Mouse (Mus musculus): ENCODE data around the gene Tnpo3. TPM values are rescaled to one million over a fixed set of nuclear protein-coding genes. Genes with fewer than 3 reads are reported as not detected.

The Tnpo3 gene
- polyA plus RNA-seq, 1 experiment from 2014 or later = 28.1 TPM

DNA sequence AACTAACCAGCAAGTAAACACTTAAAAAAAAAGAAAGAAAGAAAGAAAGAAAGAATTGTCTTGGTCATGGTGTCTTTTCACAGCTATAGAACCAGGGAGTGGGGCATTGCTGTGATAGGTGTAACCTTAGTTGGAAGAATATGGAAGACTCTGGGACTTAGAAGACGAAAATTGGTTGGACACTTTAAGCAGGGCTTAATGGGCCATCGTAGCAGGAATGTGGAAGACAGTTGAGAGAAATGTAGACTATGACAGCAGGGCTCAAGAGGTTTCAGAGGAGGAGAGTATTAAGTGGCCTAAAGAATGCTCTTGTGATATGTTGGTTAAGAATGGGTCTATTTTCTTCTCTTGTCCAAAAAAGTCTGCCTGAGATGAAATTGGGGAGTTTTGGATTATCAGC is 64.1 kb downstream of the Tnpo3 start:
- 96% methylated on average over 2 of the region's 2 CpGs for WGBS
- Histone ChIP-seq H3K4me2 (replicated peaks; ENCODE audit: low read depth) (no peak overlapping the region), H3K4me3 (ENCODE audit: low read depth, low read length) (no peak overlapping the region), H3K27ac (ENCODE audit: low read depth, low read length) (no peak overlapping the region), H3K36me3 (ENCODE audit: control insufficient read depth, insufficient read depth) (peaks cover 59% of the 10 kb centered on the region), H3K4me1 (replicated peaks; ENCODE audit: control insufficient read depth, insufficient read depth, low read length) (no peaks in the 10 kb centered on the region), H3K9ac (ENCODE audit: low read depth, low read length) (no peak overlapping the region), H3K9me3 (ENCODE audit: control insufficient read depth) (no peaks in the 10 kb centered on the region), H3K27me3 (replicated peaks; ENCODE audit: control insufficient read depth, insufficient read depth, low read length) (no peaks in the 10 kb centered on the region)
- no peak for ATAC-seq
- no peak for TF ChIP-seq CTCF (IDR thresholded peaks at IDR 0.05; ENCODE audit: low read depth)

DNA sequence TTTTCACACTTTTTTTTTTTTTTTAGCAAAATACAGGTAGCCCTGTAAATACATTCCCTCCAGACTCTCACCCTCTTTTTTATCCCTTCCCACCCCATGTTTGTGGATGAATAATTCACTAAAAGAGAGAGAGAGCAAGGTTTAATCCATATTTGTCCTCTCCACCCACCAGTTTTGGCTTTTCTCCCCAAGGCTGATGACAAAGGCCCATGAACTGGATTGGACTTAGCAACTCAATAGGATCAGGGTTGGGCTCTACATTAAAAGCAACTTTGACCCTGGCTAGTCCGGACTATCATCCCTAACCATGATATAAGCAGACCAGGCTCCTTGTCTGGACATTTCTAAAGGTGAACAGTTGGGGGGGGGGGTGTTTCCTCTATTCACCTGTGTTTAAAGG is 68.7 kb downstream of the Tnpo3 start:
- Histone ChIP-seq H3K27ac (ENCODE audit: low read depth, low read length) (no peak overlapping the region), H3K4me3 (ENCODE audit: low read depth, low read length) (no peak overlapping the region), H3K9me3 (ENCODE audit: control insufficient read depth) (no peaks in the 10 kb centered on the region), H3K4me1 (replicated peaks; ENCODE audit: control insufficient read depth, insufficient read depth, low read length) (no peaks in the 10 kb centered on the region), H3K9ac (ENCODE audit: low read depth, low read length) (no peak overlapping the region), H3K27me3 (replicated peaks; ENCODE audit: control insufficient read depth, insufficient read depth, low read length) (no peaks in the 10 kb centered on the region), H3K36me3 (ENCODE audit: control insufficient read depth, insufficient read depth) (peaks cover 53% of the 10 kb centered on the region), H3K4me2 (replicated peaks; ENCODE audit: low read depth) (no peak overlapping the region)
- 94% methylated on average over 1 of the region's 1 CpGs for WGBS
- ATAC-seq = no peak
- no peak for TF ChIP-seq CTCF (IDR thresholded peaks at IDR 0.05; ENCODE audit: low read depth)

DNA sequence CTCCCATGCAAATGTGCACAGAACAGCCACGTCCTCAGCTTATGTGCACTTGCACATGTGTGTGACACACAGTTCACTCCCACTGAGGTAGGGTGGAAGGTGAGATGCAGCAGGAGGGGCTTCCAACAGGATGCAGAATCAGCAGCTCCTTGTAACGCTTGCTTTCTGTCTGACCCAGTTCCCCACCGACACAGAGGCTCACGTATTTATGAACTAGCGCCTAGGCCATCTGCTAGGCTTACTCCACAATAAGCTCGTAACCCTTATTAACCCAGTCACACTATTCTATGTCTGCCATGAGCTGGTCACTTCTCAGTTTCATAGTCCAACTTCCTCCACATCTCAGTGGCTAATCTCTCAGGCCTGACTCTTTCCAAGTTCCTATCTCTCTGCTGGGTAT is 69.5 kb downstream of the Tnpo3 start:
- TF ChIP-seq CTCF (IDR thresholded peaks at IDR 0.05; ENCODE audit: low read depth) = no peak
- H3K27ac ChIP-seq (ENCODE audit: low read depth, low read length) = no peak overlapping the region
- no peaks in the 10 kb centered on the region for H3K27me3 ChIP-seq (replicated peaks; ENCODE audit: control insufficient read depth, insufficient read depth, low read length)
- WGBS = 84% methylated on average over 6 of the region's 6 CpGs
- H3K4me1 ChIP-seq (replicated peaks; ENCODE audit: control insufficient read depth, insufficient read depth, low read length) = no peaks in the 10 kb centered on the region
- H3K4me3 ChIP-seq (ENCODE audit: low read depth, low read length) = no peak overlapping the region
- peaks cover 45% of the 10 kb centered on the region for H3K36me3 ChIP-seq (ENCODE audit: control insufficient read depth, insufficient read depth)
- no peak overlapping the region for H3K9ac ChIP-seq (ENCODE audit: low read depth, low read length)
- no peak for ATAC-seq
- no peak overlapping the region for H3K4me2 ChIP-seq (replicated peaks; ENCODE audit: low read depth)
- no peaks in the 10 kb centered on the region for H3K9me3 ChIP-seq (ENCODE audit: control insufficient read depth)

DNA sequence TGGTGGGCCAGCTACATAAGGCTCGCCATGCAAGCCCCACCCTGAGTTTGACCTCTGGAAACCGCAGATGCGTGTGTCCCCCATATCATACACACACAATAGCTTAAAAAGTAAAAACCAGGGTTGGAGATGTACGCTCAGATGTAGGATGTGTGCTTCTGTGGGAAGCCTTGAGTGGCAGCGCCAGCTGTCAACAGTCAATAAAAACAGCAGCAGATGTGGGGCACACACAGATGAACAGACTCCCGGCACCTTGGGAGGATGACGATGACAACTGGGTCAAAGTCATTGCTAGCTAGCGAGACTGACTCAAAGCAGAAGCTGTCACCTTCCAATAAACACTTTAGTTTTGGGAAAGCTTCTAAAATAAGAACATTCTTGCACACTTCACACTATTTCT is 70.2 kb downstream of the Tnpo3 start:
- ATAC-seq = no peak
- WGBS = 89% methylated on average over 8 of the region's 8 CpGs

DNA sequence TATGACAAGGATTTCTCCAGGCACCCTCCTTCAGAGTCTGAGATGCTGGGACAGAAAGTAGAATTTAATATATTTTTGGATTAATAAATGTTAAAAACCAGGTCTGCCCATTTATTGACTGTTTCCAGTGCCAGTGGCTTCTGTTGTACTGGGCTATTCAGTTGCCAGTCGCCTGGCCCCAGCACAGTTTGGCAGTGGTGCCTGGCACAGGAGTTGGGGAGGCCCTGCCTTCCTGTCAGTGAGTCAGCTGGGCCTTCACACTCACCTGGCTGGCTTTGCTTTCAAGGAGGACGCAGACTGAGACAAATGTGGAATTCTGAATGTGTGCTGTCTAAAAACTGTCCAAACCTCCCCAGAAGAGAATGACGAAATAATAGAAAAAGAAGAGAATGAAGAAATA is 72.5 kb downstream of the Tnpo3 start:
- 89% methylated on average over 3 of the region's 3 CpGs for WGBS
- Histone ChIP-seq H3K9ac (ENCODE audit: low read depth, low read length) (no peak overlapping the region), H3K27ac (ENCODE audit: low read depth, low read length) (no peak overlapping the region), H3K4me2 (replicated peaks; ENCODE audit: low read depth) (no peak overlapping the region), H3K4me3 (ENCODE audit: low read depth, low read length) (no peak overlapping the region), H3K36me3 (ENCODE audit: control insufficient read depth, insufficient read depth) (peaks cover 21% of the 10 kb centered on the region), H3K4me1 (replicated peaks; ENCODE audit: control insufficient read depth, insufficient read depth, low read length) (no peaks in the 10 kb centered on the region), H3K9me3 (ENCODE audit: control insufficient read depth) (no peaks in the 10 kb centered on the region), H3K27me3 (replicated peaks; ENCODE audit: control insufficient read depth, insufficient read depth, low read length) (no peaks in the 10 kb centered on the region)
- ATAC-seq = no peak
- no peak for TF ChIP-seq CTCF (IDR thresholded peaks at IDR 0.05; ENCODE audit: low read depth)

More for the DNA sequence above, 70.2 kb downstream of the Tnpo3 start:
- peaks cover 40% of the 10 kb centered on the region for H3K36me3 ChIP-seq (ENCODE audit: control insufficient read depth, insufficient read depth)
- no peak overlapping the region for H3K9ac ChIP-seq (ENCODE audit: low read depth, low read length)
- H3K4me2 ChIP-seq (replicated peaks; ENCODE audit: low read depth) = no peak overlapping the region
- H3K4me3 ChIP-seq (ENCODE audit: low read depth, low read length) = no peak overlapping the region
- no peaks in the 10 kb centered on the region for H3K27me3 ChIP-seq (replicated peaks; ENCODE audit: control insufficient read depth, insufficient read depth, low read length)
- no peak for TF ChIP-seq CTCF (IDR thresholded peaks at IDR 0.05; ENCODE audit: low read depth)
- no peaks in the 10 kb centered on the region for H3K9me3 ChIP-seq (ENCODE audit: control insufficient read depth)
- no peaks in the 10 kb centered on the region for H3K4me1 ChIP-seq (replicated peaks; ENCODE audit: control insufficient read depth, insufficient read depth, low read length)
- no peak overlapping the region for H3K27ac ChIP-seq (ENCODE audit: low read depth, low read length)

DNA sequence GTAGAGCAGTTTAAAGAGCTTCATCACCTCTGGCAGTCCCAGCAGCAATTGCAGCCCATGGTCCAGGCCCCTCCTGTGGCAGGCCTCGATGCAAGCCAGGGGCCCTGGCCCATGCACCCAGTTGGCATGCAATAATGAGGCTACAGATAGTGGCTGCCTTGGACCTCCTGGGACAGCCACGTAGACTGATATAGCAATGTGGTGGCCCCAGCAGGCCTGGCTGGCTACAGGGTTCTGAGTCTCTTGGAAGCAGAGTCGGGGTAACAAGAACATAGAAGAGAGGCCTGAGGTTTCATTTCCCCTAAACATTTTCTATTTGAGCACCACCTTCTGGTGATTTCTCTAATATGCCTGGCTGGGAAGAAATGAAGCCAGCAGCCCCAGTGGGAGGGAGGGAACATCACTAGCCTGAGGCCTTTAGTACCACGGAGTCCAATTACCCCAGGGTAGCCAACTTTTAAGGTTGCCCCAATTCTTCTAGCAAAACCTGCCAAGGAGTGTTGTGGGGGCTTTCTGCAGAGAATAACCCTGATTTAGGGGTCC is 73.0 kb downstream of the Tnpo3 start:
- no peak for ATAC-seq

DNA sequence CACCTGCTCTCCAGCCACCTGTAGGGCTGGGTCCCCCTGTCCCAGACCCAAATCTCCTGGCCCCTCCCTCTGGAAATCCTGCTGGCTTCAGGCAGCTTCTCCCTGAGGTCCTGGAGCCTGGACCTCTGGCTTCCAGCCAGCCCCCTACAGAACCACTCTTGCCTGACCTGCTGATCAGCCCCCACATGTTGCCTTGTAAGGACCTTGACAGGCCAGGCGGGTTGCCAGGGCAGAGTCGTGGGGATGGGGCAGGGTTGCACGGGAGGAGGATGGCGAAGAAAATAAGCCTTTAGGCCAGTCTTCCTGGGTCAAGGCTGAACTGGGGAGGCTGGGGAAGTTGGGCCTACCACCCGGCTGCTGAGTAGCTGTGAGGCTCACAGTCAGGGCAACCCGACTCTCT is 74.4 kb downstream of the Tnpo3 start:
- Histone ChIP-seq H3K4me1 (replicated peaks; ENCODE audit: control insufficient read depth, insufficient read depth, low read length) (no peaks in the 10 kb centered on the region), H3K4me3 (ENCODE audit: low read depth, low read length) (no peak overlapping the region), H3K4me2 (replicated peaks; ENCODE audit: low read depth) (no peak overlapping the region), H3K27me3 (replicated peaks; ENCODE audit: control insufficient read depth, insufficient read depth, low read length) (no peaks in the 10 kb centered on the region), H3K27ac (ENCODE audit: low read depth, low read length) (no peak overlapping the region), H3K9ac (ENCODE audit: low read depth, low read length) (no peak overlapping the region), H3K36me3 (ENCODE audit: control insufficient read depth, insufficient read depth) (peaks cover 5% of the 10 kb centered on the region; the same call in 1 of the 2 replicates), H3K9me3 (ENCODE audit: control insufficient read depth) (no peaks in the 10 kb centered on the region)
- ATAC-seq = no peak
- TF ChIP-seq CTCF (IDR thresholded peaks at IDR 0.05; ENCODE audit: low read depth) = no peak
- WGBS = 82% methylated on average over 6 of the region's 6 CpGs

More for the DNA sequence above, 73.0 kb downstream of the Tnpo3 start:
- Histone ChIP-seq H3K4me2 (replicated peaks; ENCODE audit: low read depth) (no peak overlapping the region), H3K27me3 (replicated peaks; ENCODE audit: control insufficient read depth, insufficient read depth, low read length) (no peaks in the 10 kb centered on the region), H3K4me3 (ENCODE audit: low read depth, low read length) (no peak overlapping the region), H3K36me3 (ENCODE audit: control insufficient read depth, insufficient read depth) (peaks cover 16% of the 10 kb centered on the region), H3K9ac (ENCODE audit: low read depth, low read length) (no peak overlapping the region), H3K9me3 (ENCODE audit: control insufficient read depth) (no peaks in the 10 kb centered on the region), H3K4me1 (replicated peaks; ENCODE audit: control insufficient read depth, insufficient read depth, low read length) (no peaks in the 10 kb centered on the region), H3K27ac (ENCODE audit: low read depth, low read length) (no peak overlapping the region)
- TF ChIP-seq CTCF (IDR thresholded peaks at IDR 0.05; ENCODE audit: low read depth) = peak; percentile 54
- 69% methylated on average over 4 of the region's 4 CpGs for WGBS

Data from intestine, postnatal 0 days (tissue).